Mouse (Mus musculus): ENCODE measurements around the gene Nppa.

GRCm38 (mm10) chr4:148012216-148012615 lies 11.7 kb downstream of the Nppa start:
- TF ChIP-seq RAD21 (IDR thresholded peaks at IDR 0.05; ENCODE audit: low read depth, low read length) (no peak), CTCF (IDR thresholded peaks at IDR 0.05 in 2 of 3, conservative IDR thresholded peaks at IDR 0.05 in 1 of 3; ENCODE audit: control insufficient read depth in 1 of 3, insufficient read depth in 1 of 3, low read depth in 2 of 3, low read length in 3 of 3, poor library complexity in 1 of 3, severe bottlenecking in 1 of 3) (no peak)
